Mouse (Mus musculus): ENCODE results near the gene Tnrc18. TPM values are rescaled to one million over a fixed set of nuclear protein-coding genes. Genes with fewer than 3 reads are reported as not detected.

Tnrc18 gene
- polyA plus RNA-seq (2012; rRNA removed; ENCODE audit: low replicate concordance), result 21.8 and 73.5 TPM in 2 replicates

DNA sequence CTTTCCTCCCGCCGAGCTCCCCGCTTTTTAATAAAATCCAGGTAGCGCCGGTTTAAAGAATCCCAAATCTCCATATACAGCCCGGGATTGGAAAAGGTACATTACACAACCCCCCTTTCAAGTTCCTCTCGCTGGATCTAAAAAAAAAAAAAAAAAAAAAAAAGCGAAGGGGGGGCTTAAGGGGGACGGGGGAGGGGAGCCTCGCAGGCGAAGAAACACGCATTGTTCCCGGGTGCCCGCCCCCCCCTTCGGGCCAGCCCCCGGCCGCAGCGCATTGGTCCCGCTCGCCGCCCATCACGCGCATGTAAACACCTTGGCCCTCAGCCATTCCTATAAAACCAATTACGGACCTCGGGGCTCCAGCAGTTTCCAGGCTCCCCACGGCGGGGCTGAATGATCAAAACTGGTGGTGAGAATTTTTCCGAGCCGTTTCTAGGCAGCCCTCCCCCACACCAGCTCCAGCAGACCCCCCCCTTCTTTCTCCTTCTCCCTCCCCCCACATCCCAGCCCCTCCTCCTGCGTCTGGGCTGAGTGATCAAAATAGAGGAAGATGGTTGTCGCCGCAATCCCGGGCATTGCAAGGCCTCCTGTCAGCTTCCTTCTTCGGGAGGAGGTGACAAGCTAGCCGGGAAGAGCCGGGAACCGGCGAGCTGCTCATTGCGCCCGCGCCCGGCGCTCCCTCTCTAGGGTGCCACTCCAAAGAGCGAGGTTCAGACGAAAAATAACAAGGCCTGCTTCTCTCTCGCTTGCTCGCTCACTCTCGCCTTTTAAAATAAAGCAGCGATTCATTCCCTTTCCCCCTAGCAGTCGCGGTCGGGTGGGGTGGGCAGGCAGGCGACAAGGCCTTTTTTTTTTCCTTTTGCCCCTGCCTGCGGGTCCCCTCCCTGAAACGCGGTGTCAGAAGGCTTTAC, at the start of gene Tnrc18:
Gene Tnrc18, minus strand, starts transcription at position 139 of the 911 bp plus-strand sequence.

DNA sequence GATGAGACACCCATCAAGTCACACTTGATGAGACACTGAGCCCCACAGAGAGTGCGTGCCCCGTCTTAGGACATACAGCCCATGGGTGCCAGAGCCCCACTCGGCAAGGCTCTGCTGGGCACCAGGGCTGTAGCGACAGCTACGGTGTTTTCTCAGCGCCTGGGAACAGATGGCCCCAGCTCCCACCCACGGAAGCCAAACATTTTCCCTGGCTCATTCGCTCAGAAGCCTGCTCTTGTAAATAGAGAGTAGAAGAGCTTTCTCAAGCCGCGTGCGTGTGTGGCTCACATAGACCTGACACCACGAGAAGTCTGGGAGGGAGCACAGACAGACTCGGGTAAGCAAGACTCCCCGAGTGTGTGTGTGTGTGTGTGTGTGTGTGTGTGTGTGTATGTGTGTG, 125.2 kb downstream of the Tnrc18 start, which contains the start of gene Slc29a4:
Gene Slc29a4, plus strand, starts transcription at position 265 of the 400 bp plus-strand sequence.

Other genes with a start within 250 kb of the Tnrc18 start
- gene Mmd2, start 208.9 kb downstream of the Tnrc18 start, polyA plus RNA-seq (2012; rRNA removed; ENCODE audit: low replicate concordance), result 0.60 and 2.1 TPM in 2 replicates
- gene Wipi2, start 190.0 kb downstream of the Tnrc18 start, polyA plus RNA-seq (2012; rRNA removed; ENCODE audit: low replicate concordance), result 56.7 and 59.2 TPM in 2 replicates
- gene Slc29a4, start 125.2 kb downstream of the Tnrc18 start, polyA plus RNA-seq (2012; rRNA removed; ENCODE audit: low replicate concordance), result 0.63 and 2.8 TPM in 2 replicates
- gene Fbxl18, start 77.8 kb upstream of the Tnrc18 start, polyA plus RNA-seq (2012; rRNA removed; ENCODE audit: low replicate concordance), result 19.4 and 24.1 TPM in 2 replicates
- 4,836 and 5,928 TPM in 2 replicates for gene Actb, start 89.1 kb upstream of the Tnrc18 start, polyA plus RNA-seq (2012; rRNA removed; ENCODE audit: low replicate concordance)
- 159 and 162 TPM in 2 replicates for gene Fscn1, start 142.7 kb upstream of the Tnrc18 start, polyA plus RNA-seq (2012; rRNA removed; ENCODE audit: low replicate concordance)

Data from subcutaneous adipose tissue, adult 2 months (tissue).